Mouse (Mus musculus): ENCODE data around the gene St6galnac3.

Gene St6galnac3

GRCm38 (mm10) chr3:153472583-153473471 lies 252.1 kb downstream of the St6galnac3 start:
- in situ Hi-C loops (cut with MboI, MseI), result no loop called here

- in situ Hi-C loops (cut with MboI, MseI), result no loop called here
Measured at GRCm38 (mm10) chr3:153463849-153464248, 261.1 kb downstream of the St6galnac3 start.

GRCm38 (mm10) chr3:153460173-153460572 lies 264.8 kb downstream of the St6galnac3 start:
- in situ Hi-C loops (cut with MboI, MseI), result no loop called here

DNA sequence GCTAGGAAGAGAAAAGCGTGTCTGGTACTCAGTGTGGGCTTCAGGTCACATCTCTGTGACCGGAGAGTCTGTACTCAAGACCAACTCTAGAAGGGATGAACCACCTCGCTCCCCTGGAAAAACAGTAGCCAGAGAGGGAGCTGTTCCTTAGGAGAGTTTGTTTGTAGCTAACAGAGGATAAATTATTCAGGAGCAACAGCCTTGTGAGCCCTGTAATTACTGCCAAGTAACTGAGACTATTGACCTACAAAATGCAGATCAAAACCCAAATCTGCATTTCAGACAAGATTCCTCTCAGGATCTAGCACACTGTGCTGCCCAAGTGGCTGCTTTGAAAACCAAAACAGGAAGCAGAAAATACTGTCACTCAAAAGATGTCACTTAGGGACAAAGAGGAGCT lies 266.4 kb downstream of the St6galnac3 start:
- in situ Hi-C loops (cut with MboI, MseI), result no loop called here

DNA sequence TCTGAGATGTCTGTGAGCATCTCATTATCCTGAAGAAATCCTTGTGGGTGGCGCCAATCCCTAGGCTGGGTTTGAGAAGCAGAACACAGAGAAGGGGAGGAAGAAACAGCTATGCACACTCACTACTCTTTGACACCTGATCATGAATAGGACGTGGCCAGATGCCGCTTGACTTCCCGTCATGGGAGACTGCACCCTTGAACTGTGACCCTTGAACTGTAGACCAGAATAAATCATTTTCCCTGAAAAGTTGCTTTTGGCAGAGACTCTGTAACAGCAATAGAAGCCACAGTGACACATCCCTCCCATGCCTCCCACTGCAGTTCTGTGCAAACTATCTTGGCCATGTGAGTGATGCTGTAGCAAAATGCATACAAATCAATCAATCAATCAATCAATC lies 267.3 kb downstream of the St6galnac3 start:
- in situ Hi-C loops (cut with MboI, MseI), result no loop called here

DNA sequence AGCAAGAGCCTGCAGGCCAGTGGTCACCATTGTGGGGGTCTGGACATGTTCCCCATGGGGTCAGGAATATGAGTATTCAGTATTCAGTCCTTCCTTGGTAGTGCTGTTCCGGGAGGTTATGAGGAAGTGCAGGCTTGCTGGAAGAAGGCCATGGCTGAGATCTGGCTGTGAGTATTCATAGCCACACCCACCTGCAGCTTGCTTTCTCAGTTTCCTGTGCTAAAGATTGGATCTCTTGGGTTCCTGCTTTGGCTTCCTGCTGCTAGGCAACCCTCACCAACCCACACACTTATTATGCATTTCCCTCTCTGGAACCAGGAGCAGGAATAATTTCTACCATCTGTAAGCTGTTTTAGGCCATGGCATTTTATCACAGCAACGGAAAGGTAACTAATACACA lies 267.8 kb downstream of the St6galnac3 start:
- in situ Hi-C loops (cut with MboI, MseI), result no loop called here

- in situ Hi-C loops (cut with MboI, MseI), result no loop called here
Measured at GRCm38 (mm10) chr3:153456227-153456626, 268.7 kb downstream of the St6galnac3 start.

DNA sequence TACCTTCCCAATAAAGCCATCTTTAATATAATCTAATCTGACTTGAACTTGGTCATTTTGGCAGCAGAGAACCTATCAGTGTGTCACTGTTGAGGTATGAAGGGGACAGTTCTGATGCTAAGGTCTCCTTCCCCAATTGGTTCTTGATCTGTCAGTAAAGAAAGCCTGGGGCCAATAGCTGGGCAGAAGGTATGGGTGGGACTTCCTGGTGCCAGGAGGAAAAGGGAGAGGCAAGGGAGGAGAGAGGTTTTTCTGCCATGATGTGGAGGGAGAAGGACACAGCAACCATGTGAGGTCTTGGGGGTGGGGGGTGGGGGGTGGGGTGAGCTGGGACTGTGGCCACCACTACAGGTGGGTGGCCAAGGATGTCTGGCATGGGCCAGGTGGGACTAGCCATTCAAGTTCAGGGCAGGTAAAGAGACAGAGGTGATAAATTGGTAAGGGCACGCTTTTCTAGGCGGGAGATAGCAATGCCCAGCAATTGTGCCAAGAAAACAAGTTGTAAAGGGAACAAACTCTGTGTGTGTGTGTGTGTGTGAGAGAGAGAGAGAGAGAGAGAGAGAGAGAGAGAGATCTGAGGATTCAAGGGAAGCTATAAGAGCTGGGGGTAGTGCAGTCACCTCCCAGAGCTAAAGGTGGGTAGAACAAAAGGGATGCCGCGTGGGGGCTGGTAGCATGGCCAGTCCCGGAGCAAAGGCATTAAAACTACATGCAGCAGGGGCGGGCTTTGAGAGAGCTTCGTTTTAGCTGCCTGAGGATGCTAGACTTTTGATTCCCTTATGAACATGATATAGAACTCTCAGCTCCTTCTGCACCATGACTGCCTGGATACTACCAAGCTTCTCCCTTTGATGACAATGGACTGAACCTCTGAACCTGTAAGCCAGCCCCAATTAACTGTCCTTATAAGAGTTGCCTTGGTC lies 271.6 kb downstream of the St6galnac3 start:
- in situ Hi-C loops (cut with MboI, MseI), result no loop called here

GRCm38 (mm10) chr3:153452299-153452996 lies 272.5 kb downstream of the St6galnac3 start:
- in situ Hi-C loops (cut with MboI, MseI), result no loop called here

DNA sequence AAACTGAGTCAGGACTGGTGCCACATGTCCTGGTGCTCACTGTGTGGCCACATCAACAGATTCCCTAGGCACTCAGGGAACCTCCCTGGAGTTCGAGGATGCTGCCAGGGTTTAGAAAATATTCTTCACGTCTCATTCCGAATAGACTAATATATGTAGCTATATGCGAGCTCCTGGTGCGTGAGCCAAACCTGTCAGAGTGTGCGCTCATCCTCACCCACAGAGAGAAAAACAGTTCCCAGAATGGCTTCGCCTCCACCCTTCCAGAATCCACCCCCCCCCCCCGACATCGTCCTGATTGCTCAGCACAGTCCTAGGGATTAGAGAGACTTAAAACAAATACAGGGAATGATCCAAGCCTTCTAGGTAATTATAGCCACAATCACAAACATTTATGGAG lies 283.6 kb downstream of the St6galnac3 start:
- in situ Hi-C loops (cut with MboI, MseI), result no loop called here

DNA sequence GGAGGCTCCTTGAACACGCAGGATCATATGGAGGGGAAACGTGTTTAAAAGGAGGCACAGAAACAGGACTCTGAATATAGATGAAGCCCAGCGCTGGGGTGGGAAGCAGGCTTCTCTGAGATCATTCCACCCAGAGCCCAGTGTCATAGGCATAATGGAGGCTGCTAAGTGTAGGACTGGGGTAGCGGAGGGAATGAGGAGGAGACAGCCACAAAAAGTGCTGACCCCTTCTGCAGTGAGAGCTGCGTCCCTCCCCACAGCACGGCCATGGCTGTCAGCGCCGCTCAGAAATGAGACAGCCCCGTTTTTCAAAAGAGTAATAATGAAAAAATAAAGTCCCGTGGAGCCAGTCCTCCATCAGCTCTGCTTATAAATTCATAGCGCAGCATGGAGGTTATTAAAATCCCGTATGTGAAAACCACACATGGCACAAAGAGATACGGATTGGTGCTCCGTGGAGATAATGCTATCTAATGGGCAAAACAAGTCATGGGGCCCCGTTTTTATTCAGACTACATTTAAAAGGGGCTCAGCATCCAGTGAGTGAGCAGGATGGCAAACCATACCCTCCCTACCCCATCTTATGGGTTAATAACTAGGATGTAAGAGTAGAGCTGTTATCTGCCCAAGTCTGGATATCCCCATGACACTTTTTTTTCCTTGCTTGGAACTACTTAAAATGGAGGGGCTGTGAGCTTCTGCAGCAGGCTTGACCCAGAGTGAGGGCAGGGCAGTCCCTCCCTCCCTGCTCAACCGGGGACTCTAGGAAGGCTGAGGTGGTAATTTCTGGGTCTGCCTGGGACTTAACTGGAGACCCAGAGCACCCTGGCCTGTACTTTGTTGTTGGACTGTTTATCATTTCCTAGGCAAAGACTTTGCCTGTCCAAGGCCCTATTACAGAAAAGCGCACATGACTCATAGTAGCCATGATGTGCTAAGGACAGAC lies 288.6 kb downstream of the St6galnac3 start:
- in situ Hi-C loops (cut with MboI, MseI), result no loop called here

DNA sequence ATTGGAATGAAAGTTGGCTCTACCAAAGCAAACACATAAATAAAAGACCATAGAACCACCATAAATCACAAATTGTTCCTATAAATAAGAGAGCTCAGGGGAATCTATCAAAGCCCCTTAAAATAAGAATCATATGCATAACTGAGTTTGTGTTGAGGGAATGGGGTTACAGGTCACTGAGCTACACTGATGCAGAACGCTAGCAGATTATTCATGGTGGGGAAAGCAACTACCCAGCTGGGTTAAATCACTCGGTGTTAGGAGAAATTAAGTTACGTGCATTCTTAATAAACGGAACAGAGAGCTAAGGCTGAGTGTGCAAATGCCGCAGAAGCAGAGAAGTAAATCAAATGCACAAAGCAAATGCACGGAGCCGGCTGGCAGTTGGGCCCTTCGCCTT lies 292.0 kb downstream of the St6galnac3 start:
- in situ Hi-C loops (cut with MboI, MseI), result no loop called here

GRCm38 (mm10) chr3:153432053-153432816 lies 292.7 kb downstream of the St6galnac3 start:
- in situ Hi-C loops (cut with MboI, MseI), result no loop called here

DNA sequence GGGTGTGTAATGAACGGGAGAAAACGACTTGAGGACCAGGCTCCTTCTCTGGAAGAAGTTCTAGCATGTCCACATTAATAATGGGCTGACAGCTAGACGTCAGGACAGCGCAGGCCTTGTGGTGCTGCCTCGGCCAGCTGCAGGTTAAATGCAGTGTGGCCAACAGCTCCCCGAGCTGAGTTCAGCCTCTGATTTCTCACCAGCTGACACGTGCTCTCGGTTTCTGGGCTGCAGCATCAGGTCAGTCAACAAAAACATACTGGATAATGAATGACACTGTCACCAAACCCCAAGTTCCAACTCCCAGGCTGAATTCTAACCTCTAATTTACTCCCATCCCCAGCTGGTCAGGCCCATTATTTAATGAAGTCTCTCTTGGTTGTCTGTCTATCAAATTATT lies 295.1 kb downstream of the St6galnac3 start:
- in situ Hi-C loops (cut with MboI, MseI), result no loop called here

- in situ Hi-C loops (cut with MboI, MseI), result no loop called here
Measured at GRCm38 (mm10) chr3:153421918-153422290, 303.1 kb downstream of the St6galnac3 start.

DNA sequence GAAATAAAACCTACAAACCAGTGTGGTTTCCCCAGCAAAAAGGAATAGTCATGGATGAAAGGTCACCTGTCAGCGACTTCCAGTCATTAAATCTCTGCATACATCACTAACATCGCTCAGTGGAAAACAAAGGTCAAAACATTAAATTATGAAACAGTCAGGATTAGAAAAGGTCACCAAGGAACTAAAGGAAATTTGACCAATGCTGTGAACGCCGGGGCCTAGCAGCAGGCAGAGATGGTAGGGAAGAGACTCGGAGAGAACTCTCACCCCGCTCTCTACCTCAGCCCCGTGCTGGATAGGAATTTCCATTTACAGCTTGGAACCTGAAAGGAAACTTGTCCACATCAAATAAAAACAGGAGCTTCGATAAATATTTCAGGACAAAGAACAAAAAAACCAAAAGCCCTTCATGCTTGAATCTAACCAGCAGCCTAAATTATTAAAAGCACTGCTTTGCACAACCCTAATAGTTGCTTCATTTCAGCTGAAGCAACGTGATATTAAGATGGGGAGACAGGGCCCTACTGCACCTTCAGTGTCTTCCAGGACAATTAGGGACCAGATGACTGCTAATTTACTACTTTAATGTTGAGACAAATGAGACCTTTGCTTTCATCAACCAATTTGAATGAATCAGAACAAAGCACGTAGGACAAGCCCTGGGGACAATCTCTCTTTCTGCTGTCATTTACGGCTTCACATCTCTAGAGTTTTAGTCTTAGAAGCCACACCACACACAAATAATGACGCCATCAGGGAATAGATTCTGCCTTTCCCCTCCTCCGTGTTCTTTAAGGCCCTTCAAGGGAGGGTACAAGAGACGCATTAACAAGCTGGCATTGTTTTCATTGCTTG lies 303.7 kb downstream of the St6galnac3 start:
- in situ Hi-C loops (cut with MboI, MseI), result no loop called here

DNA sequence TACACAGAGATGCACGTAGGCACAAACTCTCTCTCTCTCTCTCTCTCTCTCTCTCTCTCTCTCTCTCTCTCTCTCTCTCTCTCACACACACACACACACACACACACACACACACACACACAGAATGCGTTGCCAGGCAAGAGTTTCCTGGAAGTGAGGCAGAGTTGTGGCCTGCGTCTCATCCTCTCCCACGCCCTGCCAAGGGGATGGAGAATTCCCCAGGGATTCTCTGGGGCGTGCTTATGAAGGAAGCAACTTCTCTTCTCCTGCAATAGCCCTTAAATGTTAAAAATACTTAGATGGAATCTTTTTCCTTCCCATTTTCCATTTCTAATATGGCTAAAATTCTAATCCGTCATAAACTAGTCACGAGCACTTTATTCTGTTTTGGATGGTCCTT lies 305.6 kb downstream of the St6galnac3 start:
- in situ Hi-C loops (cut with MboI, MseI), result no loop called here

DNA sequence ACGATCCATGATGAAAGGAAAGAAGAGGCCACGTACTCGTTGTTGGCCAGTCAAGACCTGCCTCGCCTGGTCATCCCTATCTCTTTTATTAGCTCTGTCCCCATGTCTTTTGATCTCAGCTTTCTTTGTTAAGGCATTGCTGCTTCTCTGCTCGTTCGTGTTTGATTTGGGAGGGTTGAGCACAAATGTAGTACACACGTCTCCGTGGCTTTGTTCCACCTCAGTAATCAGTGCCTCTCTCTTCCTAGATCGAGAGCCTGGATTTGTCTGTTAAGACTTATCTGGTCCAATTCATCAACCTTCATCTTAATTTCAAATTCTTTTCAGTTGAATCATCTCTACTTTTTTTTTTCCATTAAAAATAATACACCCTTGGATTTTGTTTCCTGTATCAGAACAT lies 308.0 kb downstream of the St6galnac3 start:
- in situ Hi-C loops (cut with MboI, MseI), result no loop called here

DNA sequence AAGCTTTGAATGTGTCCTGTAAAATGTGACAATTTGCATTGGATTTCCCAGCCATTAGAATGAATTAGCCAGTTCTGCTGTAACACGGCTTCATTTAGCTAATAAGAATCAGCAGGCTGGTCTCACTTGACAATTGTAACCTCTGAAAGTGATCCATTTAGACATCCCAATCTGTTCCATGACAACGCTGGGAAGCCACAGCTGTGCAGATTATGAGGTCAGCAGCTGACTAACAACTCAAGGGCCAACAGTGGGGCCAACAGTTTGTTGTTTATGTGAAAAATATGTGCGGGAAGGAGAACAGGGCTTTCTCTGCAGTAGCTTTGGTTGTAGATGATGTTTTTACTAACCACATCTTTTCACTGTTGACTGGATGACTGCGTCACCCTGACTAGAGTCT lies 308.6 kb downstream of the St6galnac3 start:
- in situ Hi-C loops (cut with MboI, MseI), result no loop called here

Data from regulatory T cell (primary cell).